Mouse (Mus musculus) gastrocnemius, postnatal 14 days (tissue): ENCODE results near the gene 2410004P03Rik. TPM values are rescaled to one million over a fixed set of nuclear protein-coding genes. Genes with fewer than 3 reads are reported as not detected.

Experiments
- DNase-seq: peaks from one replicate; pipeline ENCODE4 v3.0.0; 2021; ENCODE audit warnings: mixed read lengths
- intact Hi-C: fragments of 180-260 bp; cut with DNase I; formaldehyde crosslinking; loops from one replicate; pipeline ENCODE4 v1.15.1; 2025; ENCODE audit warnings: low total_unique reads
- total RNA-seq, 2 experiments: library from RNA; stranded (reverse); gene quantifications; 2 replicates each; pipeline ENCODE4 v1.2.3; 2021

2410004P03Rik gene
- total RNA-seq, 2 experiments from 2014 or later: not detected

DNA sequence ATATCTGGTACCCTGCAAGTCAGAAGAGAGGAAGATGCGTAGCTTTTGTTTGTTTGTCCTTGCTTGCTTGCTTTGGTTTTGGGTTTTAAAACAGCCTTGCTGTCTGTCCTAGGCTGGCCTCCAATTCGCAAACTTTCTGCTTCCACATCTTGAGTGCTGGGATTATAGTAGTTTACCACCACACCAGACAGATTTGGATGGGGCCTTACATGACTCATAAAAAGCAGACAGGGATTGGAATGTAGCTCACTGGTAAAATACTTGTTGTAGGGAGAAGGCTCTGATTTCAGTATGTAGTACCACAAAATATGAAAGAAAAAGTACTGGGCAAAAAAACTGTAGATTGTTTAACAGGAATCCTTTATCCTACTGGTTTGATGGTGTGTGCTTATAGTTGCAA is 44.7 kb downstream of the 2410004P03Rik start:
- intact Hi-C loops: no loop called here
- no peak for DNase-seq

- intact Hi-C loops: no loop called here
- no peak for DNase-seq
Measured at GRCm38 (mm10) chr12:16963354-16963753, 48.2 kb downstream of the 2410004P03Rik start.

DNA sequence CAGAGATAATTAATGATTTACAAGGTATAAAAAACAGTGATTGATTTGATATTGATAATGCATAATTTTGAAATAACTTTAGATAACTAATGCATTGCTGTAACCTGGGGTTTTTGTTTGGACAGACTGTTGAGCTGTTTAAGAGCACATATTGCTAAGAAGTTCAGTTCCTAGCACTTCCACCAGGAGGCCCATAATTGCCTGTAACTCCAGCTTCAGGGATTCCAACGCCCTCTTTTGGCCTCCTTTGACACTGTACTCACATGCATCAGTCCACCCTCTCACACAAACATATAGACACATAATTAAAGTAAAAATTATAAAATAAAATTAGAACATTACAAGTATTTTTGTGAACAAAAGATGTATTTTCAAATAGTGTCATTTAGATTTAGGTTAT is 52.7 kb downstream of the 2410004P03Rik start:
- DNase-seq: peak; percentile 8
- intact Hi-C loops: loop anchor here (10.0 kb wide), 1 partner anchor 144 kb away; the partner anchor contains the start of gene E2f6

Other genes starting within 250 kb of the 2410004P03Rik start
- gene Greb1, start 210.8 kb downstream of the 2410004P03Rik start, total RNA-seq: 1 to 10 TPM in 1 of 2 experiments, under 1 TPM in 1; 0.70 to 1.1 TPM
- 10 to 100 TPM; 55.0 to 62.3 TPM for gene E2f6, start 200.8 kb downstream of the 2410004P03Rik start, total RNA-seq
- gene Rock2, start 116.8 kb downstream of the 2410004P03Rik start, total RNA-seq: 10 to 100 TPM; 71.6 to 76.3 TPM
- gene Pqlc3, start 11.3 kb downstream of the 2410004P03Rik start, total RNA-seq: 1 to 10 TPM; 1.8 TPM
- gene Kcnf1, start 165.2 kb upstream of the 2410004P03Rik start, total RNA-seq: 1 to 10 TPM in 1 of 2 experiments, under 1 TPM in 1; 1.00 to 1.7 TPM